Mouse (Mus musculus): ENCODE results near the gene Gpr108.

- TF ChIP-seq CTCF (conservative IDR thresholded peaks at IDR 0.05; ENCODE audit: insufficient read depth, insufficient read length, low read depth, low read length) (no peak), POLR2A (IDR thresholded peaks at IDR 0.05; ENCODE audit: low read depth, low read length) (peak; percentile 74)
Observed at GRCm38 (mm10) chr17:57233038-57233437, 15.2 kb downstream of the Gpr108 start.
